Mouse (Mus musculus) brain, embryonic 14.5 days (tissue): ENCODE results near the gene G6pc2. TPM values are rescaled to one million over a fixed set of nuclear protein-coding genes. Genes with fewer than 3 reads are reported as not detected.
A peak's percentile ranks its signal among the peaks of the same experiment; 100 is the strongest.

Experiments used
- DNase-seq: peaks from one replicate; pipeline ENCODE4 v3.0.0-alpha.2; 2011; ENCODE audit warnings: low read depth
- CTCF ChIP-seq: fragments of 200-500 bp; IDR thresholded peaks from 2 replicates; pipeline ENCODE4 v1.5.1; 2012; ENCODE audit warnings: inconsistent platforms, mild to moderate bottlenecking, moderate library complexity, borderline replicate concordance; ENCODE audit not compliant: insufficient read depth, insufficient read length; ENCODE audit errors: extremely low read depth
- POLR2A ChIP-seq: fragments of 200-500 bp; IDR thresholded peaks from 2 replicates; pipeline ENCODE4 v1.6.1; 2012; ENCODE audit warnings: mild to moderate bottlenecking, inconsistent platforms, borderline replicate concordance; ENCODE audit not compliant: poor library complexity, insufficient read depth, insufficient read length, severe bottlenecking; ENCODE audit errors: extremely low read depth
- polyA plus RNA-seq: library from polyadenylated mRNA; depleted of rRNA; stranded (reverse); fragments of >200 nt; gene quantifications from 2 replicates; pipeline ENCODE4 v1.2.3, GENCODE M21; 2012; rRNA removed

The G6pc2 gene
- polyA plus RNA-seq, 1 experiment: 0.18 TPM

DNA sequence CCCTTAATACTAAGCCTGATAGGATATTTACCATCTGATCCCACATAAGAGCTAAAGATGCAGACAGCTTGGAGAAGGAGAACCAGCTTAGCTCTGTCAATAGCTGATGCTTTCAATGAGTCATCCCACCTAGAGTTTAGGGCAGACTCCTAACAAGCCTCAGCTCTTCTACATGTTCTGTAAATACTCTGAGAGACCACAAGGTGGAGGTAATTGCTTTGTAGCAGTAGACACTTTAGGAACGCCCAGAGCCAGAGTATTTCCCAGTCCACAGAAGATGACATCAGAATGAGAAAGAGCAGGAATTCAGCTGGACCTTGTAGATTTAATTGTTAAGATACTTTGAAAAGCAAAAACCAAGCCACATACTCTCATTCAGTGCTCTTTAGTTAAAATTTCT is 65.0 kb downstream of the G6pc2 start:
- DNase-seq: peak; percentile 62
- peak; percentile 47; the same call in 1 of the 2 replicates for TF ChIP-seq CTCF
- no peak for TF ChIP-seq POLR2A

Other genes starting within 250 kb of the G6pc2 start
- gene Nostrin, start 75.3 kb upstream of the G6pc2 start, polyA plus RNA-seq: 0.63 TPM in 2 replicates
- gene Spc25, start 4.9 kb upstream of the G6pc2 start, polyA plus RNA-seq: 22.3 and 37.1 TPM in 2 replicates
- gene Abcb11, start 131.5 kb downstream of the G6pc2 start, polyA plus RNA-seq: 0.04 and 0.11 TPM in 2 replicates
- not detected in 2 replicates for gene Dhrs9, start 169.4 kb downstream of the G6pc2 start, polyA plus RNA-seq